Mouse (Mus musculus) heart, adult 2 months (tissue): ENCODE measurements around the gene Gigyf1.

Experiments used
- CTCF ChIP-seq: fragments of 200-600 bp; IDR thresholded peaks from 2 replicates; pipeline ENCODE4 v1.8.1; 2022; ENCODE audit warnings: antibody characterized with exemption, mild to moderate bottlenecking, moderate library complexity
- EP300 ChIP-seq: fragments of 200-500 bp; IDR thresholded peaks from 2 replicates; pipeline ENCODE4 v1.6.1; 2011; ENCODE audit warnings: low read depth, low read length, control low read depth; ENCODE audit not compliant: insufficient read depth

DNA sequence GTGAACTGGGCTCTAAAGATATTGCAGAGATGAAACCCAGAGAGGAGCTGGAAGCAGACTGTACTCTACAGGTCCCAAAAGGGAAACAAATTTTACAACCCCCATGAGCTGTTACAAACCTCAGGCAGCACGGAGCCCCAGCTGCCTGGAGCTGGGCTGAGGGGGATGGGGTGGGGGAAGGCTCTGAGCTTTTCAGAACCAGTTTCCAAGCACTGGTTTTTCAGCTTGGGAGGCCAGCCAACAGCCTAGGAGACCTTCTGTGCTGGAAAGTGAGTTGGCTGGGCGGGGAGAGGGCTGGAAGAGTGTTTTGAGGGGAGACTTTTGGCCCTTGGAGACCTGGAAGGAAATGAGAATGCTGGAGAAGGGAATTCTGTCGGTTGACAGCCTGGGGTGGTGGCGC lies 26.8 kb upstream of the Gigyf1 start:
- TF ChIP-seq CTCF = no peak
- no peak for TF ChIP-seq EP300
